Comparison of ENCODE assay signal across 9 mouse cellular contexts in the genomic region with DNA sequence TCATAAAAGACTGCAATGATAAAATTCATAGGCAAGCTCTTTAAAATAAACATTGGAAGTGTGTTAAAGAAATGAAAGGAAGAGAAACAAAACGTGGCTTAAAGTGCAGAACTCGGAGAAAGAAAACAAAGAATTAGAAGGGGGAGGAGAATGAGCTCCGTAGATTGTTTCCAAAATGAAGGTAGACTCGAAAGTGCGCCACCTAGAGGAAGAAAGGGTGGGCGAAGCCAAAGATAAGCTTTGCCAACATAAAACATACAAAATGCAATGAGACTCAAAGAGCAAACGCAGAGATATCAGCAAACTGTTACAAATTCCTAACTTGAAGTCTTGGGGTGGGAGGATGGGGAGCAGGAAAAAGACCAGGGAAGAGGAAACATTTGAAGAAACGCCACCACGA. TPM values are rescaled to one million over a fixed set of nuclear protein-coding genes. Genes with fewer than 3 reads are reported as not detected.
A peak's percentile ranks its signal among the peaks of the same experiment; 100 is the strongest.
DNase-seq lines count a peak whose midpoint lies in the region; ATAC-seq and TF ChIP-seq lines count a peak whose summit lies in the region.
"Had no signal": no experiment of that assay in that cellular context is flagged by ENCODE, and none has a peak within 500 bp of the region (broad histone marks: within the 10 kb centered on the region; RNA-seq: fewer than 3 reads in every experiment).

No protein-coding gene starts in this region.

- ATAC-seq in kidney, embryonic 15.5 days (replicated peaks; ENCODE audit: low FRiP score), result no peak
- ATAC-seq in megakaryocyte progenitor cell, adult 5-6 weeks (replicated peaks; ENCODE audit: poor library complexity), result 0 out of 2 replicates have a peak, but pooled peaks have one; percentile 20

- no peaks in the 10 kb centered on the region for H3K27me3 ChIP-seq in kidney, embryonic 15.5 days
- H3K27me3 ChIP-seq: stomach, embryonic 15.5 days had no signal

- no peak overlapping the region for H3K9ac ChIP-seq in kidney, embryonic 15.5 days
- no peak overlapping the region for H3K9ac ChIP-seq in ES-E14 (ENCODE audit: insufficient read depth, low read depth, low read length, poor library complexity, severe bottlenecking)
- H3K9ac ChIP-seq: stomach, embryonic 15.5 days had no signal

- H3K36me3 ChIP-seq in kidney, embryonic 15.5 days, result no peaks in the 10 kb centered on the region
- H3K36me3 ChIP-seq in ES-E14 (ENCODE audit: control insufficient read depth, insufficient read depth, low read length, poor library complexity, severe bottlenecking), result no peaks in the 10 kb centered on the region
- H3K36me3 ChIP-seq: stomach, embryonic 15.5 days had no signal

- WGBS in kidney, embryonic 15.5 days, result 39% methylated on average over 9 of the region's 9 CpGs

- H3K27ac ChIP-seq in kidney, embryonic 15.5 days, result no peak overlapping the region
- H3K27ac ChIP-seq in ES-E14 (ENCODE audit: insufficient read depth, low read depth, low read length, poor library complexity, severe bottlenecking), result no peak overlapping the region
- H3K27ac ChIP-seq: stomach, embryonic 15.5 days had no signal

- peak; percentile 5 for DNase-seq in cerebellum, adult 9-10 months
- no peak for DNase-seq in cerebellum, adult 11 months
- peak; percentile 26 for DNase-seq in kidney, adult 9 months
- peak; percentile 52 for DNase-seq in ES-E14 (ENCODE audit: low read depth, low spot score)
- peak; percentile 58 for DNase-seq in embryo, embryonic 10.5 days (ENCODE audit: low spot score)
- DNase-seq in layer of hippocampus, adult 18-20 months (ENCODE audit: low spot score in 2 of 2), result no peak

- H3K4me2 ChIP-seq in kidney, embryonic 15.5 days, result no peak overlapping the region
- H3K4me2 ChIP-seq: stomach, embryonic 15.5 days had no signal

- H3K4me3 ChIP-seq in kidney, embryonic 15.5 days (replicated peaks), result no peak overlapping the region
- H3K4me3 ChIP-seq in ES-E14 (ENCODE audit: insufficient read depth in 1 of 2, low read depth in 1 of 2, low read length in 2 of 2, poor library complexity in 1 of 2, severe bottlenecking in 1 of 2), result no peak overlapping the region
- H3K4me3 ChIP-seq: stomach, embryonic 15.5 days had no signal

- no peaks in the 10 kb centered on the region for H3K4me1 ChIP-seq in kidney, embryonic 15.5 days
- H3K4me1 ChIP-seq in ES-E14 (ENCODE audit: control insufficient read depth in 2 of 2, insufficient read depth in 2 of 2, low read length in 2 of 2, poor library complexity in 1 of 2), result no peaks in the 10 kb centered on the region
- H3K4me1 ChIP-seq: stomach, embryonic 15.5 days had no signal

- no peaks in the 10 kb centered on the region for H3K9me3 ChIP-seq in kidney, embryonic 15.5 days (replicated peaks)
- H3K9me3 ChIP-seq in ES-E14 (ENCODE audit: control insufficient read depth, insufficient read depth, low read depth, low read length), result no peaks in the 10 kb centered on the region
- H3K9me3 ChIP-seq: stomach, embryonic 15.5 days had no signal

- in situ Hi-C loops in ES-E14 (cut with MboI; ENCODE audit: low sequenced_read_pairs in 2 of 2, unreplicated experiment in 2 of 2), result no loop called here

TF ChIP-seq in ES-E14, 5 proteins besides CTCF, POLR2A, EP300 and RAD21:
- TF ChIP-seq MAFK (IDR thresholded peaks at IDR 0.05; ENCODE audit: insufficient read depth, low read depth, low read length) (0 out of 2 replicates have a peak, but pooled peaks have one; percentile 23), CHD2 (IDR thresholded peaks at IDR 0.05; ENCODE audit: low read depth, low read length) (no peak), ZC3H11A (IDR thresholded peaks at IDR 0.05; ENCODE audit: borderline replicate concordance, low read depth, low read length) (peak; percentile 13; the same call in 1 of the 2 replicates), HCFC1 (IDR thresholded peaks at IDR 0.05; ENCODE audit: borderline replicate concordance, insufficient read depth, low read length) (no peak), ZNF384 (IDR thresholded peaks at IDR 0.05; ENCODE audit: low read depth, low read length) (no peak)

RNA-seq across cellular contexts. Expression of a gene that starts 57.2 kb away (rescaled TPM):
- polyA plus RNA-seq in kidney, embryonic 15.5 days (2015; fragmentation: Nextera tagmentation; extraction: Ambion mirVana), result 3.0 and 3.8 TPM in 2 replicates
- 1.0 and 1.5 TPM in 2 replicates for total RNA-seq in ES-E14 (2012; rRNA removed)
- total RNA-seq in megakaryocyte progenitor cell, adult 5-6 weeks (2015), result 43.2 and 43.8 TPM in 2 replicates
- 20.9 and 26.9 TPM in 2 replicates for total RNA-seq in megakaryocyte progenitor cell, adult 5-6 weeks (2017)
- total RNA-seq in layer of hippocampus, adult 18-20 months (2021), result 10 to 100 TPM; 12.0 to 13.1 TPM

Comparison
In these comparisons a context has a peak if more than half of its experiments do, and no peak if none do; other contexts are left out.
1. DNase-seq: peak in cerebellum, adult 9-10 months (single experiment), kidney, adult 9 months (single experiment), ES-E14 (single experiment) and embryo, embryonic 10.5 days (single experiment); none in cerebellum, adult 11 months (single experiment) and layer of hippocampus, adult 18-20 months (0 of 2).